Comparison of ENCODE assay signal across 13 mouse cellular contexts in the genomic region with DNA sequence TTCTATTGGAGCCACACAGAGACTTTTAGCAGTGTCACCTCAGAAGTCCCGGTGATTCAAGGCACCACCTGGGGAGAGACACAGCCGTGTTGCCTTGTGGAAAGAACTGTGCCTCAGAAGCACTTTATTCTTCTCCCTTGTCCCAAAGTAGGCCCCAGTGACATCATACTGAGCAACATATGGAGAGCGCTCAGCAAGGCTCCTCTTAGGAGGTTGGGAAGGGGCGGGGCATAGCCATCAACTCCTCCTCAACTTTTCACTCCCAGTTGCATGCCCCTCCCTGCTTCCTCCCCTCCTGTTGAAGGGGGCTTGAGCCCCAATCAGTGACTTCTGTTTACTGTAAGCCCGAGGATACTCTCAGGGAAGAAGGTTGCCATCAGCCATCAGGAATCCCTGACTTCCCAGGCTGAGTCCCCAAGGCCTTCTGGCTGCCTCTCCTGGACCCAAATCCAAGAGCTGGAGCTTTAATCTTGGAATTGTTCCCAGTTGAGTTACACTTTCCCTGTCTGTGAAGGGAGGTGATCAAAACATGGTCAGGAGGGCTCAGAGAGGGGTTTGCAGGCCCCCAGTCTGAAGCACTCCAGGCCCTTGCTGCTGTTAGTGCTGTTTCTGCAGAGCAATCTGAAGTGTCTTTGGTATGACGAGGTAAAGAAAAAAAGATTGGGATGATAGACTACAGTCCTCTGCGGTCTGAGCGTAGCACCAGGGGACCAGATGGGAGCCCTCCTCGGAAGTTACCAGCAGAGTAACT. TPM values are rescaled to one million over a fixed set of nuclear protein-coding genes. Genes with fewer than 3 reads are reported as not detected.
A peak's percentile ranks its signal among the peaks of the same experiment; 100 is the strongest.
DNase-seq lines count a peak whose midpoint lies in the region; ATAC-seq and TF ChIP-seq lines count a peak whose summit lies in the region.
"Had no signal": no experiment of that assay in that cellular context is flagged by ENCODE, and none has a peak within 500 bp of the region (broad histone marks: within the 10 kb centered on the region; RNA-seq: fewer than 3 reads in every experiment).

No protein-coding gene starts in this region.

- no peak for TF ChIP-seq POLR2A in cortical plate, adult 2 months (IDR thresholded peaks at IDR 0.05; ENCODE audit: extremely low read depth, insufficient read depth, low read length)

- H3K36me3 ChIP-seq in heart, embryonic 15.5 days: no peaks in the 10 kb centered on the region
- no peaks in the 10 kb centered on the region for H3K36me3 ChIP-seq in lung, embryonic 15.5 days
- H3K36me3 ChIP-seq in intestine, embryonic 14.5 days (ENCODE audit: control insufficient read depth, insufficient read depth, low read length): no peaks in the 10 kb centered on the region

- DNase-seq in heart, adult 11 months: no peak
- DNase-seq in lung, postnatal 4 days: no peak
- DNase-seq in intestine, embryonic 14.5 days (ENCODE audit: low spot score): peak; percentile 71
- no peak for DNase-seq in adrenal gland, postnatal 10 days
- DNase-seq: cerebellum, adult 18-20 months; gastrocnemius, postnatal 36 days; kidney, postnatal 14 days; lung, postnatal 36 days; thymus, adult 2 months had no signal

- 34% methylated on average over 9 of the region's 9 CpGs for WGBS in heart, embryonic 15.5 days
- WGBS in lung, embryonic 15.5 days: 19% methylated on average over 9 of the region's 9 CpGs
- 16% methylated on average over 9 of the region's 9 CpGs for WGBS in intestine, embryonic 14.5 days

- 0 out of 2 replicates have a peak overlapping the region, but pooled peaks have one; percentile 7 for H3K4me3 ChIP-seq in heart, embryonic 15.5 days
- no peak overlapping the region for H3K4me3 ChIP-seq in lung, embryonic 15.5 days
- H3K4me3 ChIP-seq in cortical plate, adult 2 months (ENCODE audit: insufficient read depth, low read length): peak overlapping the region; percentile 19; the same call in 1 of the 2 replicates
- peak overlapping the region; percentile 39 for H3K4me3 ChIP-seq in intestine, embryonic 14.5 days (ENCODE audit: low read depth, low read length)

- TF ChIP-seq CTCF in cortical plate, adult 2 months (IDR thresholded peaks at IDR 0.05; ENCODE audit: extremely low read depth, insufficient read depth, low read length): no peak

- peaks cover 65% of the 10 kb centered on the region for H3K27me3 ChIP-seq in heart, embryonic 15.5 days
- peaks cover 49% of the 10 kb centered on the region for H3K27me3 ChIP-seq in lung, embryonic 15.5 days
- H3K27me3 ChIP-seq in intestine, embryonic 14.5 days (replicated peaks; ENCODE audit: control insufficient read depth, insufficient read depth, low read length): peaks cover 22% of the 10 kb centered on the region

- 0 out of 2 replicates have a peak overlapping the region, but pooled peaks have one; percentile 0 for H3K4me2 ChIP-seq in heart, embryonic 15.5 days
- H3K4me2 ChIP-seq in lung, embryonic 15.5 days: 0 out of 2 replicates have a peak overlapping the region, but pooled peaks have one; percentile 70
- H3K4me2 ChIP-seq in intestine, embryonic 14.5 days (ENCODE audit: low read length): peak overlapping the region; percentile 73

- ATAC-seq in heart, embryonic 15.5 days (replicated peaks; ENCODE audit: insufficient number of reproducible peaks, insufficient read depth, low FRiP score, low read depth): no peak
- peak; percentile 52; the same call in 1 of the 2 replicates for ATAC-seq in lung, embryonic 15.5 days (ENCODE audit: borderline replicate concordance, extremely low read depth, low FRiP score, low TSS enrichment)
- ATAC-seq in intestine, embryonic 14.5 days (replicated peaks; ENCODE audit: low FRiP score, low TSS enrichment, low read depth): peak; percentile 72
- ATAC-seq in megakaryocyte-erythroid progenitor cell, adult 5-6 weeks (replicated peaks; ENCODE audit: low FRiP score, low TSS enrichment, poor library complexity, severe bottlenecking): no peak

- no peak overlapping the region for H3K27ac ChIP-seq in heart, embryonic 15.5 days
- H3K27ac ChIP-seq in lung, embryonic 15.5 days: peak overlapping the region; percentile 39
- H3K27ac ChIP-seq in cortical plate, adult 2 months (ENCODE audit: insufficient read depth, low read length): no peak overlapping the region
- peak overlapping the region; percentile 85 for H3K27ac ChIP-seq in intestine, embryonic 14.5 days (ENCODE audit: low read depth)

- H3K4me1 ChIP-seq in heart, embryonic 15.5 days (replicated peaks): peaks cover 22% of the 10 kb centered on the region
- peaks cover 29% of the 10 kb centered on the region for H3K4me1 ChIP-seq in lung, embryonic 15.5 days
- peaks cover 2% of the 10 kb centered on the region for H3K4me1 ChIP-seq in cortical plate, adult 2 months (ENCODE audit: control insufficient read depth, insufficient read depth, low read length)
- H3K4me1 ChIP-seq in intestine, embryonic 14.5 days (replicated peaks; ENCODE audit: control insufficient read depth, insufficient read depth, low read length): peaks cover 39% of the 10 kb centered on the region

- no peak overlapping the region for H3K9ac ChIP-seq in heart, embryonic 15.5 days
- no peak overlapping the region for H3K9ac ChIP-seq in lung, embryonic 15.5 days
- peak overlapping the region; percentile 21; the same call in 1 of the 2 replicates for H3K9ac ChIP-seq in intestine, embryonic 14.5 days (ENCODE audit: low read length)

- H3K9me3 ChIP-seq in heart, embryonic 15.5 days (replicated peaks): no peaks in the 10 kb centered on the region
- no peaks in the 10 kb centered on the region for H3K9me3 ChIP-seq in lung, embryonic 15.5 days
- H3K9me3 ChIP-seq in intestine, embryonic 14.5 days (ENCODE audit: control insufficient read depth, low read length): no peaks in the 10 kb centered on the region

RNA-seq across cellular contexts. Expression of a gene that starts 1.6 kb away (rescaled TPM):
- polyA plus RNA-seq in heart, embryonic 15.5 days (2015; fragmentation: Nextera tagmentation; extraction: Ambion mirVana): 1.2 and 1.8 TPM in 2 replicates
- polyA plus RNA-seq in lung, embryonic 15.5 days (2015; fragmentation: Nextera tagmentation; extraction: Ambion mirVana): 0.89 and 1.3 TPM in 2 replicates
- 5.6 and 6.0 TPM in 2 replicates for polyA plus RNA-seq in cortical plate, adult 2 months (2012; rRNA removed)
- 6.2 and 6.3 TPM in 2 replicates for polyA plus RNA-seq in intestine, embryonic 14.5 days (2014; fragmentation: Nextera tagmentation; extraction: Ambion mirVana)
- total RNA-seq in adrenal gland, postnatal 10 days (2021): under 1 TPM in 1 of 2 experiments, not detected in 1; 0.06 TPM
- not detected in 2 replicates for total RNA-seq in megakaryocyte-erythroid progenitor cell, adult 5-6 weeks (2014; fragmentation: Nextera tagmentation)
- total RNA-seq in megakaryocyte-erythroid progenitor cell, adult 5-6 weeks (2017): not detected in 2 replicates
- total RNA-seq: gastrocnemius, postnatal 36 days had no signal

RNA-seq across cellular contexts. Expression of a gene that starts 45.3 kb away (rescaled TPM):
- polyA plus RNA-seq in heart, embryonic 15.5 days (2015; fragmentation: Nextera tagmentation; extraction: Ambion mirVana): 0.26 and 1.6 TPM in 2 replicates
- polyA plus RNA-seq in lung, embryonic 15.5 days (2015; fragmentation: Nextera tagmentation; extraction: Ambion mirVana): 1.1 and 1.2 TPM in 2 replicates
- polyA plus RNA-seq in cortical plate, adult 2 months (2012; rRNA removed): 5.1 and 5.2 TPM in 2 replicates
- 1.5 and 2.3 TPM in 2 replicates for polyA plus RNA-seq in intestine, embryonic 14.5 days (2014; fragmentation: Nextera tagmentation; extraction: Ambion mirVana)
- total RNA-seq in adrenal gland, postnatal 10 days (2021): 1 to 10 TPM; 4.4 to 5.1 TPM
- 2.2 TPM in 1 of 2 replicates, not detected in the other for total RNA-seq in megakaryocyte-erythroid progenitor cell, adult 5-6 weeks (2014; fragmentation: Nextera tagmentation)
- 0.80 and 1.5 TPM in 2 replicates for total RNA-seq in megakaryocyte-erythroid progenitor cell, adult 5-6 weeks (2017)

Comparison
In these comparisons a context has a peak if more than half of its experiments do, and no peak if none do; other contexts are left out.
1. ATAC-seq: peak in lung, embryonic 15.5 days (single experiment) and intestine, embryonic 14.5 days (single experiment); none in heart, embryonic 15.5 days (single experiment) and megakaryocyte-erythroid progenitor cell, adult 5-6 weeks (single experiment).
2. H3K27ac ChIP-seq: peak in lung, embryonic 15.5 days (single experiment) and intestine, embryonic 14.5 days (single experiment); none in heart, embryonic 15.5 days (single experiment) and cortical plate, adult 2 months (single experiment).
3. H3K4me2 ChIP-seq: peak in every context shown above with its lines; median percentile 73 in intestine, embryonic 14.5 days; 70 in lung, embryonic 15.5 days; 0 in heart, embryonic 15.5 days.